Mouse (Mus musculus) MEL (cell line): ENCODE data around the gene Gm2174. TPM values are rescaled to one million over a fixed set of nuclear protein-coding genes. Genes with fewer than 3 reads are reported as not detected.
A peak's percentile ranks its signal among the peaks of the same experiment; 100 is the strongest.

Experiments used
- DNase-seq: peaks from one replicate; pipeline ENCODE4 v3.0.0; 2011; ENCODE audit warnings: low read depth, low spot score
- H3K27ac ChIP-seq: 2 replicates; pipeline ENCODE4 v1.5.1; 2012; ENCODE audit warnings: low read depth, mild to moderate bottlenecking, control low read depth, low read length, moderate library complexity; ENCODE audit not compliant: control insufficient read depth
- H3K27me3 ChIP-seq, 2 experiments: fragments of 150-350 bp in 1 of 2; sonication (generic) in 1 of 2; 2 replicates each; pipeline ENCODE4 v1.6.1; 2012; ENCODE audit warnings: low read length in 2 of 2, mild to moderate bottlenecking in 2 of 2, improper control_type of control experiment in 1 of 2, moderate library complexity in 1 of 2; ENCODE audit not compliant: insufficient read depth in 2 of 2, control insufficient read depth in 1 of 2
- H3K36me3 ChIP-seq, 2 experiments: 2 replicates each; pipeline ENCODE4 v1.6.1; 2012 to 2014; ENCODE audit warnings: low read length in 2 of 2, improper control_type of control experiment in 1 of 2, inconsistent platforms in 1 of 2, mild to moderate bottlenecking in 1 of 2; ENCODE audit not compliant: insufficient read depth in 2 of 2, control insufficient read depth in 1 of 2
- H3K4me1 ChIP-seq, 2 experiments: fragments of 150-350 bp in 1 of 2; sonication (generic) in 1 of 2; 2 replicates each; pipeline ENCODE4 v1.6.1; 2012; ENCODE audit warnings: low read length in 2 of 2, improper control_type of control experiment in 1 of 2, mild to moderate bottlenecking in 1 of 2; ENCODE audit not compliant: insufficient read depth in 2 of 2, control insufficient read depth in 1 of 2
- H3K4me3 ChIP-seq, 2 experiments: fragments of 150-350 bp in 1 of 2; sonication (generic) in 1 of 2; 2 replicates each; pipeline ENCODE4 v1.5.1; 2012; ENCODE audit warnings: low read depth in 2 of 2, low read length in 2 of 2, mild to moderate bottlenecking in 2 of 2, moderate library complexity in 2 of 2, control low read depth in 1 of 2, improper control_type of control experiment in 1 of 2; ENCODE audit not compliant: control insufficient read depth in 1 of 2, insufficient read depth in 1 of 2
- H3K79me2 ChIP-seq: 2 replicates; pipeline ENCODE4 v1.6.1; 2012; ENCODE audit warnings: mild to moderate bottlenecking, low read length, moderate library complexity; ENCODE audit not compliant: control insufficient read depth, poor library complexity, insufficient read depth
- H3K9ac ChIP-seq: 2 replicates; pipeline ENCODE4 v1.6.1; 2012; ENCODE audit warnings: low read depth, mild to moderate bottlenecking, control low read depth, low read length, moderate library complexity; ENCODE audit not compliant: control insufficient read depth, poor library complexity, severe bottlenecking
- H3K9me3 ChIP-seq: fragments of 150-350 bp; sonication (generic); replicated peaks from 2 replicates; pipeline ENCODE4 v1.6.1; 2012; ENCODE audit warnings: mild to moderate bottlenecking, low read length, improper control_type of control experiment, moderate library complexity; ENCODE audit not compliant: insufficient read depth
- BHLHE40 ChIP-seq: IDR thresholded peaks from 2 replicates; pipeline ENCODE4 v1.6.1; 2012; ENCODE audit warnings: low read depth, mild to moderate bottlenecking, inconsistent platforms, low read length, improper control_type of control experiment, borderline replicate concordance
- CTCF ChIP-seq, 3 experiments: IDR thresholded peaks in 2 of 3; conservative IDR thresholded peaks in 1 of 3; 2 replicates each; pipeline ENCODE4 v1.5.1; 2011 to 2012; ENCODE audit warnings: low read length in 3 of 3, low read depth in 2 of 3, mild to moderate bottlenecking in 2 of 3, improper control_type of control experiment in 1 of 3, inconsistent platforms in 1 of 3, mixed read lengths in 1 of 3, moderate library complexity in 1 of 3; ENCODE audit not compliant: control insufficient read depth in 1 of 3, insufficient read depth in 1 of 3, poor library complexity in 1 of 3, severe bottlenecking in 1 of 3
- E2F4 ChIP-seq: IDR thresholded peaks from 2 replicates; pipeline ENCODE4 v1.6.1; 2011; ENCODE audit warnings: low read depth, low read length, improper control_type of control experiment, borderline replicate concordance
- ELF1 ChIP-seq: IDR thresholded peaks from 2 replicates; pipeline ENCODE4 v1.6.1; 2014; ENCODE audit warnings: low read depth, mild to moderate bottlenecking, inconsistent platforms, low read length, improper control_type of control experiment, moderate library complexity
- EP300 ChIP-seq, 2 experiments: IDR thresholded peaks; 2 replicates each; pipeline ENCODE4 v1.6.1; 2011; ENCODE audit warnings: improper control_type of control experiment in 2 of 2, low read length in 2 of 2, low read depth in 1 of 2, mild to moderate bottlenecking in 1 of 2
- ETS1 ChIP-seq: IDR thresholded peaks from 2 replicates; pipeline ENCODE4 v1.6.1; 2012; ENCODE audit warnings: low read depth, mild to moderate bottlenecking, inconsistent platforms, low read length, improper control_type of control experiment, moderate library complexity
- GABPA ChIP-seq: IDR thresholded peaks from 2 replicates; pipeline ENCODE4 v1.6.1; 2012; ENCODE audit warnings: low read depth, mild to moderate bottlenecking, inconsistent platforms, low read length, improper control_type of control experiment, moderate library complexity
- GATA1 ChIP-seq: IDR thresholded peaks from 2 replicates; pipeline ENCODE4 v1.6.1; 2011; ENCODE audit warnings: low read depth, low read length, improper control_type of control experiment
- HCFC1 ChIP-seq: IDR thresholded peaks from 2 replicates; pipeline ENCODE4 v1.6.1; 2012; ENCODE audit warnings: low read depth, mild to moderate bottlenecking, inconsistent platforms, low read length, improper control_type of control experiment, moderate library complexity
- MAX ChIP-seq: IDR thresholded peaks from 2 replicates; pipeline ENCODE4 v1.6.1; 2011; ENCODE audit warnings: low read length, improper control_type of control experiment
- MAZ ChIP-seq: IDR thresholded peaks from 2 replicates; pipeline ENCODE4 v1.6.1; 2012; ENCODE audit warnings: low read depth, mild to moderate bottlenecking, inconsistent platforms, low read length, improper control_type of control experiment
- MEF2A ChIP-seq: IDR thresholded peaks from 2 replicates; pipeline ENCODE4 v1.6.1; 2014; ENCODE audit warnings: low read depth, mild to moderate bottlenecking, inconsistent platforms, low read length, improper control_type of control experiment; ENCODE audit not compliant: poor library complexity, insufficient replicate concordance, severe bottlenecking; ENCODE audit errors: extremely low read depth
- MXI1 ChIP-seq: IDR thresholded peaks from 2 replicates; pipeline ENCODE4 v1.6.1; 2011; ENCODE audit warnings: mild to moderate bottlenecking, low read depth, low read length, improper control_type of control experiment
- MYB ChIP-seq: IDR thresholded peaks from 2 replicates; pipeline ENCODE4 v1.6.1; 2011; ENCODE audit warnings: mild to moderate bottlenecking, low read depth, low read length, improper control_type of control experiment
- MYC ChIP-seq: IDR thresholded peaks from 2 replicates; pipeline ENCODE4 v1.6.1; 2011; ENCODE audit warnings: low read depth, mild to moderate bottlenecking, low read length, improper control_type of control experiment, moderate library complexity
- POLR2AphosphoS5 ChIP-seq: IDR thresholded peaks from 2 replicates; pipeline ENCODE4 v1.6.1; 2012; ENCODE audit warnings: low read depth, borderline replicate concordance, mild to moderate bottlenecking, inconsistent platforms, low read length, moderate library complexity, mixed read lengths
- RCOR1 ChIP-seq: IDR thresholded peaks from 2 replicates; pipeline ENCODE4 v1.6.1; 2012; ENCODE audit warnings: low read depth, mild to moderate bottlenecking, inconsistent platforms, low read length, improper control_type of control experiment
- SIN3A ChIP-seq: IDR thresholded peaks from 2 replicates; pipeline ENCODE4 v1.6.1; 2012; ENCODE audit warnings: low read length, improper control_type of control experiment, inconsistent platforms
- SMC3 ChIP-seq: IDR thresholded peaks from 2 replicates; pipeline ENCODE4 v1.6.1; 2011; ENCODE audit warnings: low read depth, low read length, improper control_type of control experiment
- TAL1 ChIP-seq: IDR thresholded peaks from 2 replicates; pipeline ENCODE4 v1.6.1; 2012; ENCODE audit warnings: mild to moderate bottlenecking, inconsistent platforms, low read length, moderate library complexity, mixed read lengths
- TBP ChIP-seq: IDR thresholded peaks from 2 replicates; pipeline ENCODE4 v1.8.0; 2011; ENCODE audit warnings: low read depth, low read length, improper control_type of control experiment
- TCF12 ChIP-seq: IDR thresholded peaks from 2 replicates; pipeline ENCODE4 v1.6.1; 2014; ENCODE audit warnings: low read depth, mild to moderate bottlenecking, inconsistent platforms, low read length, improper control_type of control experiment, moderate library complexity
- UBTF ChIP-seq: IDR thresholded peaks from 2 replicates; pipeline ENCODE4 v1.6.1; 2012; ENCODE audit warnings: low read depth, mild to moderate bottlenecking, inconsistent platforms, low read length, improper control_type of control experiment, moderate library complexity, borderline replicate concordance; ENCODE audit not compliant: insufficient read depth
- USF1 ChIP-seq: IDR thresholded peaks from 2 replicates; pipeline ENCODE4 v1.6.1; 2014; ENCODE audit warnings: low read depth, mild to moderate bottlenecking, inconsistent platforms, low read length, improper control_type of control experiment, moderate library complexity
- USF2 ChIP-seq, 2 experiments: IDR thresholded peaks; 2 replicates each; pipeline ENCODE4 v1.6.1; 2011 to 2012; ENCODE audit warnings: improper control_type of control experiment in 2 of 2, low read length in 2 of 2, borderline replicate concordance in 1 of 2, inconsistent platforms in 1 of 2, low read depth in 1 of 2, mild to moderate bottlenecking in 1 of 2; ENCODE audit not compliant: insufficient read depth in 1 of 2
- ZKSCAN1 ChIP-seq: IDR thresholded peaks from 2 replicates; pipeline ENCODE4 v1.6.1; 2012; ENCODE audit warnings: low read depth, mild to moderate bottlenecking, inconsistent platforms, low read length, improper control_type of control experiment, moderate library complexity
- ZNF384 ChIP-seq: IDR thresholded peaks from 2 replicates; pipeline ENCODE4 v1.6.1; 2012; ENCODE audit warnings: low read depth, mild to moderate bottlenecking, inconsistent platforms, low read length, improper control_type of control experiment
- polyA plus RNA-seq, 2 experiments: library from polyadenylated mRNA; stranded (reverse) in 1 of 2; unstranded in 1 of 2; fragments of >175 nt in 1 of 2; fragments of >200 nt in 1 of 2; gene quantifications; 2 replicates each; pipeline versions ENCODE4 v1.2.1 to v1.2.4; 2012; ENCODE audit warnings: low replicate concordance in 2 of 2, low read depth in 1 of 2; ENCODE audit not compliant: insufficient read length in 2 of 2, insufficient read depth in 1 of 2, missing spikeins in 1 of 2
- total RNA-seq: library from RNA; depleted of rRNA; stranded (reverse); fragments of 300-350 nt; gene quantifications from 2 replicates; pipeline ENCODE4 v1.2.3, GENCODE M21; 2012

Gm2174 gene
- total and polyA plus RNA-seq, 3 experiments: 2.5 TPM; not detected in 2

- no peak for TF ChIP-seq ELF1
- no peak for TF ChIP-seq MEF2A
- peak; percentile 86 for TF ChIP-seq GATA1
- TF ChIP-seq UBTF: no peak
- TF ChIP-seq MAZ: no peak
- TF ChIP-seq BHLHE40: peak; percentile 54; the same call in 1 of the 2 replicates
- peak; percentile 88 for TF ChIP-seq TCF12
- TF ChIP-seq ETS1: peak; percentile 85
- TF ChIP-seq EP300 (IDR thresholded peaks at IDR 0.05; ENCODE audit: low read depth in 1 of 2, low read length in 2 of 2): peak; percentile 86 to 87
Measured at GRCm38 (mm10) chrX:56435758-56436283, 11.9 kb upstream of the Gm2174 start (continued).

- Histone ChIP-seq H3K79me2 (no peaks in the 10 kb centered on the region), H3K27ac (peak overlapping the region; percentile 86), H3K4me1 (peaks cover 9 to 34% of the 10 kb centered on the region in 2 experiments), H3K36me3 (peaks cover 0 to 24% of the 10 kb centered on the region in 2 experiments; a peak in 2 of 4 replicates), H3K9ac (peak overlapping the region; percentile 37), H3K9me3 (no peaks in the 10 kb centered on the region), H3K27me3 (no peaks in the 10 kb centered on the region), H3K4me3 (peak overlapping the region; percentile 25 to 33; a peak in 3 of 4 replicates)
- peak; percentile 88 for DNase-seq
- peak; percentile 88 for TF ChIP-seq RCOR1
- peak; percentile 45; the same call in 1 of the 2 replicates for TF ChIP-seq USF1
- no peak for TF ChIP-seq SMC3
- TF ChIP-seq TBP: peak; percentile 29; the same call in 1 of the 2 replicates
- peak; percentile 98 for TF ChIP-seq BHLHE40
- no peak for TF ChIP-seq CTCF (IDR thresholded peaks at IDR 0.05 in 2 of 3, conservative IDR thresholded peaks at IDR 0.05 in 1 of 3; ENCODE audit: control insufficient read depth in 1 of 3, insufficient read depth in 1 of 3, low read depth in 2 of 3, low read length in 3 of 3, poor library complexity in 1 of 3, severe bottlenecking in 1 of 3)
- no peak for TF ChIP-seq GABPA
- TF ChIP-seq TCF12: peak; percentile 93
- TF ChIP-seq MYC: peak; percentile 94
- peak; percentile 11; the same call in 1 of the 2 replicates for TF ChIP-seq MYB
- TF ChIP-seq TAL1: peak; percentile 89
- TF ChIP-seq MAX: peak; percentile 74
- peak; percentile 86 to 93 for TF ChIP-seq EP300 (IDR thresholded peaks at IDR 0.05; ENCODE audit: low read depth in 1 of 2, low read length in 2 of 2)
- peak; percentile 81 for TF ChIP-seq MXI1
- TF ChIP-seq ZKSCAN1: no peak
- TF ChIP-seq HCFC1: 0 out of 2 replicates have a peak, but pooled peaks have one; percentile 33
- TF ChIP-seq USF2 (IDR thresholded peaks at IDR 0.05; ENCODE audit: borderline replicate concordance in 1 of 2, insufficient read depth in 1 of 2, low read depth in 1 of 2, low read length in 2 of 2): no peak
- TF ChIP-seq GATA1: peak; percentile 97
- TF ChIP-seq E2F4: no peak
- peak; percentile 73 for TF ChIP-seq ZNF384
- peak; percentile 87 for TF ChIP-seq SIN3A
- no peak for TF ChIP-seq POLR2AphosphoS5
- peak; percentile 95 for TF ChIP-seq ETS1
Measured at GRCm38 (mm10) chrX:56446487-56447428, 1.0 kb upstream of the Gm2174 start.
